Mouse (Mus musculus): ENCODE measurements at regions not wholly inside any gene's neighbourhood (a gene's known extent, or its start where the extent isn't known, plus 50 kb on each side); places are given as distances from the start of the nearest gene placed in this dataset.

DNA sequence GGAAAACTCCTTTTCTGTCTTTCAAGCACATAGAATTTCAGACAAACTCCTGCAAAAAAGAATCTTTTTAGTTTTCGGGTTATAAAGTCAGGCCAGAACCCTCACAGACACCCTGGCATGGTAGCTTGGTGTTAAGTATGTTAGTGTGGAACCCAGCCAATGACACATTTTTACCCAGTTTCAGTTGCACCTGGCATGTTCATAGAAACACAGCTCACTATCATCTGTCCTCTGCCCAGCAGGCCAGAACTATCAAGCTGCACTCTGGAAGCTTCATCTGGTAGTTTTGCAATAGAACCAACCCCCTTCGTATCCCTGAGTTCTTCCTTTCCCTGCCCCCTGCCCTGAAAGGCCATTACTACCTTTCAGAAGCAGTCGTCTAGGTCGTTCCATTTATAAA lies 82.4 kb upstream of the Dap start:
- TF ChIP-seq POLR2A (IDR thresholded peaks at IDR 0.05; ENCODE audit: borderline replicate concordance, insufficient read depth, low read length) (no peak), CTCF (IDR thresholded peaks at IDR 0.05; ENCODE audit: borderline replicate concordance, insufficient read depth, low read depth, low read length) (no peak)
